Mouse (Mus musculus): ENCODE data around the gene Taf4. TPM values are rescaled to one million over a fixed set of nuclear protein-coding genes. Genes with fewer than 3 reads are reported as not detected.
A peak's percentile ranks its signal among the peaks of the same experiment; 100 is the strongest.

Gene Taf4
- polyA plus RNA-seq, 1 experiment from 2014 or later: 3.3 TPM

GRCm38 (mm10) chr2:179977344-179978025, 1.0 kb upstream of the Taf4 start:
- Histone ChIP-seq H3K27ac (peak overlapping the region; percentile 99), H3K4me1 (peaks cover 48% of the 10 kb centered on the region), H3K27me3 (ENCODE audit: low read depth, poor library complexity, severe bottlenecking) (no peaks in the 10 kb centered on the region), H3K9me3 (replicated peaks) (no peaks in the 10 kb centered on the region), H3K4me3 (peak overlapping the region; percentile 81), H3K36me3 (no peaks in the 10 kb centered on the region)
- no peak for DNase-seq (ENCODE audit: low spot score)
- 8% methylated on average over 10 of the region's 10 CpGs for WGBS

DNA sequence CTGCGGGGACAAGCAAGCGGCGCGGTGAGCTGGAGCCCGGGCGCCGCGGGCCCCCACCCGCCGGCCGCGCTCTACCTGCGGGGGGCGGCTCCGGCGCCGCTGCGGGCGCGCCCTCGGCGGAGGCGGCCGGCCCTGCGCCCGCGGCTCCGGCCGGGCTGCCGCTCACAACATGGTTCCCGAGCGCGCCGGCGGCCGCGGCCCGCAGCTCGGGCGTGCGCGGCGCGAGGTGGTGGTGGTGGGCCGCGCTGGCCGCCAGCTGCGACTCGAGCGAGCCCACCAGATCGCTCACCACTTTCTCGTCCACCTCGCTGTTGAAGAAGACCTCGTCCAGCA, 185 bp downstream of the Taf4 start:
- peaks cover 56% of the 10 kb centered on the region for H3K4me1 ChIP-seq
- 9% methylated on average over 54 of the region's 54 CpGs for WGBS

DNA sequence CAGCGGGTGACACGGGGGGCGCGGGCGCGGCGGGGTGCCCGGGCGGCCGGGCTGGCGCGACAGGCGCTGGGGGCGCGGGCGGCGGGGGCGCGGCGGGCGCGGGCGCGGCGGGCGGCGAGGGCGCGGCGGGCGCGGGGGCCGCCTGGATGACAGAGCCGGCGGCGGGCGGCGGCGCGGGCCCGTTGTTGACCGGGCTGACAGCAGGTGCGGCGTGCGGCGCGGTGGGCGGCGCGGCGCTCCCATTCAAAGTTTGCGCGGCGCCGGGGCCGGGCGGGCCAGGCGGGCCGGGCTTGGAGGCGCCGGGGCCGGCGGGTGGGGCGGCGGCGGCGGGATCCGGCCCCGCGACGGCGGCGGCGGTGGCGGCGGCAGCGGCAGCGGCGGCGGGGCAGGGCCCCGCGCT, 595 bp downstream of the Taf4 start:
- Histone ChIP-seq H3K36me3 (no peaks in the 10 kb centered on the region), H3K4me1 (peaks cover 54% of the 10 kb centered on the region), H3K27me3 (ENCODE audit: low read depth, poor library complexity, severe bottlenecking) (no peaks in the 10 kb centered on the region), H3K27ac (peak overlapping the region; percentile 99), H3K9me3 (replicated peaks) (no peaks in the 10 kb centered on the region), H3K4me3 (peak overlapping the region; percentile 81)
- peak; percentile 32 for DNase-seq (ENCODE audit: low spot score)
- WGBS: 37% methylated on average over 82 of the region's 82 CpGs

More for the DNA sequence above, 185 bp downstream of the Taf4 start:
- Histone ChIP-seq H3K27ac (peak overlapping the region; percentile 99), H3K36me3 (no peaks in the 10 kb centered on the region), H3K27me3 (ENCODE audit: low read depth, poor library complexity, severe bottlenecking) (no peaks in the 10 kb centered on the region), H3K4me3 (peak overlapping the region; percentile 81), H3K9me3 (replicated peaks) (no peaks in the 10 kb centered on the region)
- no peak for DNase-seq (ENCODE audit: low spot score)

DNA sequence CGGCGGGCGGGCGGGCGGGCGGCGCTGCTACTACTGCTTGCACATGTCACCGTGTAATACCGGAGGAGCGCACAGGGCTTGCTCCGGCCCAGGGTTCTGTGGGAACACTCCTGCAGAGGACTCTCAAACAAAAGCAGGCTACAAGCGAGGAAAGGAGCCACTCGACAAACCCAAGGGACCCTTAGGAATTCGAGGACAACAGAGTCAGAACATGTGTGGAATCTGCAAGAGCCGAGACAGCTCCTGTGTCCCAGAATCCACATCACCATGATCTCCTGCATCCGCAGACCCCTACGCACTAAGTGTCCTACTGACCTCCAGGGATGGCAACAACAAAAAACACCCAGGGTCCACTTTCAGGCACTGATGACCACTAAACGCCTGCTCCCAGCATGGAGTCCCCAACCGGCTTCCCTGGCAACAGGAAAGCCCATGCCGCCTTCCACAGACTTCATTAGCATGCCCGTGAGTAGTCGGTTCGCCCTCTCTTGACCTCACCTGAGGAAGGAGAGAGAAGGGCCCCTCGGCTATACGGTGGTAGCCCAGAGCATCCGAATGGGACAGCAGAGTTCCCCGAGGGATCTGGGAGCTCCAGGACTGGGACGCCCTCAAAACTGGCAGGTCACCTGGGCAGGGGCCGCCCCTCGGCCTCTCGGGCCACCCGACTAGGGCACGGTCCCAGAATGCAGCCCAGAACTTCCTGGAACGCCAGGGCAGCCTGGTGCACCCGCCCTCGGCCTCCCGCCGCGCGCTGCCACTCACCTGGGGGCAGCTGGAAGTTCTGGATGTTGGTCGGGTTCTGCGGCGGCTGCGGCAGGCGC, 1.6 kb downstream of the Taf4 start:
- 5% methylated on average over 45 of the region's 45 CpGs for WGBS

DNA sequence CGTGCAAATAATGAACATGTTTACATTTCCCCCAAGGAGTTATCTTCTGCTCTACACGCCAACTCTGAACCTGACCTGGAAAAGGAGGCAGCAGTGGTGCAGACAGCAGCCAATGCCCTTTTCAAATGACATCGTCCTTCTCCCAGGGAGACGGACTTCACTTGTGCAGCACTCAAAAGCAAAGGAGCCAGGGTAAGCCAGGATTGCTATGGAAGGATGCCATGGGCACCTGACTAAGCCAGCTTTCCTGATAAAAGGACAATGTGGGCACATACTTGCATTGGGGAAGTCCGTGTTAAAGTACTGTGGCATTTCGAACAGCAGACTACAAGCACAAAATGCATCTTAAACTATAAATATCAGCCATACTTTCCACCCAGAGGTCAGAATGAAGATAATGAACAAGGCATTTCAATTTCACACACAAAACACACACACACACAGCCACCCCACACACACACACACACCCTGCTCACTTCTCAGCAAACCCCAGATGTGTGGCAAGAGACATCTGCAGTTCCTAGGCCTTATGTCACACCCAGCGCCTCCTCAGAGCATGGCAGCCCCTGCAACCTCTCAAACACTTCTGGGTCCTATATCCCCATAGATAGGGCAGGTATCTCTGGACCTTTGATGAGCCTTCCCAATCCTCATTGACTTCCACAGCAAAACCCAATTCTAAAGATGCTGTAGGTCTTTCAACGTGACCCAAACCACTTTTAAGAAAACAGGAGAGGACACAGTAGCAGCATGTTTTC, 2.4 kb downstream of the Taf4 start:
- H3K9me3 ChIP-seq (replicated peaks): no peaks in the 10 kb centered on the region
- no peaks in the 10 kb centered on the region for H3K27me3 ChIP-seq (ENCODE audit: low read depth, poor library complexity, severe bottlenecking)
- WGBS: 41% methylated on average over 8 of the region's 8 CpGs
- peak overlapping the region; percentile 81 for H3K4me3 ChIP-seq
- no peak overlapping the region for H3K27ac ChIP-seq
- H3K36me3 ChIP-seq: no peaks in the 10 kb centered on the region
- peaks cover 64% of the 10 kb centered on the region for H3K4me1 ChIP-seq
- peak; percentile 29 for DNase-seq (ENCODE audit: low spot score)

More for the DNA sequence above, 1.6 kb downstream of the Taf4 start:
- Histone ChIP-seq H3K4me3 (peak overlapping the region; percentile 81), H3K36me3 (no peaks in the 10 kb centered on the region), H3K27ac (peak overlapping the region; percentile 64), H3K9me3 (replicated peaks) (no peaks in the 10 kb centered on the region), H3K4me1 (peaks cover 56% of the 10 kb centered on the region), H3K27me3 (ENCODE audit: low read depth, poor library complexity, severe bottlenecking) (no peaks in the 10 kb centered on the region)
- DNase-seq (ENCODE audit: low spot score): peak; percentile 51

DNA sequence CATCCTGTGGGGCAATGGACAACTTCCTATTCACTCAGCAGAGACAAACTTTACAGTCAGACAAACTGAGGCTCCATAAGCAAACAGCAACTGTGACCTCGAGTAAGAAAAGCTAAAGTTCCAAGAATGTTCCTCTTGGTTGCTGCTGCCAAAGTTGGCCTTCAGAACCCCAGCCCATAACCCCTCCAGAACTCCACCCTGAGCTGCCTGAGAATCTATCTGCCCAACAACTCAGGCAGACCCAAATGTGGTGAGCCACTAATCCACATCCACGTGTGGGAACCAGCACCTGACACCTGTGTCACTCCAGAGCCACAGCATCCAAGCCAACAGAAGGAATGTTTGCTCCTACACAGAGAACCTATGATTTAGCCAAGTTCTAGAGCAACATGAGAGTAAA, 4.0 kb downstream of the Taf4 start:
- Histone ChIP-seq H3K4me1 (peaks cover 60% of the 10 kb centered on the region), H3K4me3 (no peak overlapping the region), H3K27me3 (ENCODE audit: low read depth, poor library complexity, severe bottlenecking) (no peaks in the 10 kb centered on the region), H3K9me3 (replicated peaks) (no peaks in the 10 kb centered on the region), H3K36me3 (no peaks in the 10 kb centered on the region), H3K27ac (no peak overlapping the region)
- DNase-seq (ENCODE audit: low spot score): no peak
- WGBS: 60% methylated on average over 2 of the region's 2 CpGs

DNA sequence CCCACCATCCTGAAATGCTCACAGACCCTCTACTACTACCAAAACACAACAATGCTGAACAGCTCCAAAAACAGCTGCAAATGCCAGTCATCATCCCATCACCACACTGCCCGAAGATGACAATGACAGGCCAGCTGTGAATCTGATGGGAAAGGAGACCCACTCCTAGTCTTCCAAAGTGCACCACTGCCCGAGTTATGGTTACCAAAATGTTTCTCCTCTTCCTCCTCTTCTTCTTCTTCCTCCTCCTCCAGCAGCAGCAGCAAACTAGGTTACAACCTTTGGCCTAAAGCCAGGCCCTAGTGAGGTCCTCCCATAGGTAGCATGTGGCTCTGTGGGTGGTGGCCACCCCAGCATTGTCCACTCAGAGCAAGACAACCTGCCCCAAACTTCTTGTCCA, 4.6 kb downstream of the Taf4 start:
- no peak for DNase-seq (ENCODE audit: low spot score)
- 87% methylated on average over 2 of the region's 2 CpGs for WGBS

GRCm38 (mm10) chr2:179969137-179969536, 7.3 kb downstream of the Taf4 start:
- no peaks in the 10 kb centered on the region for H3K9me3 ChIP-seq (replicated peaks)
- H3K27ac ChIP-seq: no peak overlapping the region
- DNase-seq (ENCODE audit: low spot score): no peak
- no peaks in the 10 kb centered on the region for H3K27me3 ChIP-seq (ENCODE audit: low read depth, poor library complexity, severe bottlenecking)
- no peaks in the 10 kb centered on the region for H3K36me3 ChIP-seq
- 89% methylated on average over 3 of the region's 3 CpGs for WGBS
- no peak overlapping the region for H3K4me3 ChIP-seq
- H3K4me1 ChIP-seq: peaks cover 67% of the 10 kb centered on the region

More for the DNA sequence above, 4.6 kb downstream of the Taf4 start:
- H3K4me3 ChIP-seq: no peak overlapping the region
- H3K36me3 ChIP-seq: no peaks in the 10 kb centered on the region
- H3K4me1 ChIP-seq: peaks cover 64% of the 10 kb centered on the region
- H3K9me3 ChIP-seq (replicated peaks): no peaks in the 10 kb centered on the region
- no peak overlapping the region for H3K27ac ChIP-seq
- no peaks in the 10 kb centered on the region for H3K27me3 ChIP-seq (ENCODE audit: low read depth, poor library complexity, severe bottlenecking)

GRCm38 (mm10) chr2:179967633-179968032, 8.8 kb downstream of the Taf4 start:
- no peak for DNase-seq (ENCODE audit: low spot score)
- no peak overlapping the region for H3K27ac ChIP-seq
- H3K36me3 ChIP-seq: no peaks in the 10 kb centered on the region
- 83% methylated on average over 5 of the region's 5 CpGs for WGBS
- no peaks in the 10 kb centered on the region for H3K27me3 ChIP-seq (ENCODE audit: low read depth, poor library complexity, severe bottlenecking)
- peaks cover 55% of the 10 kb centered on the region for H3K4me1 ChIP-seq
- H3K4me3 ChIP-seq: no peak overlapping the region
- no peaks in the 10 kb centered on the region for H3K9me3 ChIP-seq (replicated peaks)

DNA sequence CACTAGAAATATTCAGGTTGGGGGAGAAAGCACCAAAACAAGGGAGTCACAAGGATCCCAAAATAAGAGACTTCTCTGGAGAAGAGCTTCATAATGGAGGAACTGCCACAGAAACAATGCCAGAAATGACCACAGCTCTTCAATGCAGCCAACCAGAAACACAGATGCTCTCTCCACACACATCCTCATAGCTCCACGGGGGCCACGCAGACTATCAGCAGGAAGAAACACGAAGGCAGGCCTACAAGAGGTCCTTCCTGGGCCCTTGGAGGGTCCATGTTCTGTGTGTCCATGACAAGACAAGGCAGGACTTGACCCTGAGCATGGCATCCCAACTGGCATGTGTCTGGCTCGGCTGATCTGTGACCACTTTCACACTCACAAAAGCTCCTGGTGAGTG, 15.0 kb downstream of the Taf4 start:
- Histone ChIP-seq H3K9me3 (replicated peaks) (no peaks in the 10 kb centered on the region), H3K27ac (no peak overlapping the region), H3K4me1 (peaks cover 45% of the 10 kb centered on the region), H3K4me3 (no peak overlapping the region), H3K36me3 (no peaks in the 10 kb centered on the region), H3K27me3 (ENCODE audit: low read depth, poor library complexity, severe bottlenecking) (no peaks in the 10 kb centered on the region)
- DNase-seq (ENCODE audit: low spot score): no peak
- WGBS: 91% methylated on average over 4 of the region's 4 CpGs

GRCm38 (mm10) chr2:179960327-179960726, 16.1 kb downstream of the Taf4 start:
- DNase-seq (ENCODE audit: low spot score): no peak
- Histone ChIP-seq H3K4me1 (peaks cover 36% of the 10 kb centered on the region), H3K4me3 (no peak overlapping the region), H3K36me3 (no peaks in the 10 kb centered on the region), H3K9me3 (replicated peaks) (no peaks in the 10 kb centered on the region), H3K27me3 (ENCODE audit: low read depth, poor library complexity, severe bottlenecking) (no peaks in the 10 kb centered on the region), H3K27ac (no peak overlapping the region)
- 91% methylated on average over 6 of the region's 6 CpGs for WGBS

GRCm38 (mm10) chr2:179959391-179959790, 17.1 kb downstream of the Taf4 start:
- H3K9me3 ChIP-seq (replicated peaks): no peaks in the 10 kb centered on the region
- no peak for DNase-seq (ENCODE audit: low spot score)
- H3K4me3 ChIP-seq: no peak overlapping the region
- no peaks in the 10 kb centered on the region for H3K36me3 ChIP-seq
- no peak overlapping the region for H3K27ac ChIP-seq
- H3K27me3 ChIP-seq (ENCODE audit: low read depth, poor library complexity, severe bottlenecking): no peaks in the 10 kb centered on the region
- WGBS: 9% methylated on average over 3 of the region's 3 CpGs
- H3K4me1 ChIP-seq: peaks cover 35% of the 10 kb centered on the region

Data from limb, embryonic 10.5 days (tissue).